Mouse (Mus musculus) 416B (cell line): ENCODE data around the gene Jarid2.
"Not testable (repeated sequence)": the region's sequence is repeated elsewhere in the genome, so short reads cannot be mapped to it uniquely, and the experiment has no call there.

Source experiments
- DNase-seq: peaks from one replicate; pipeline ENCODE4 v3.0.0; 2011; ENCODE audit warnings: low read depth

Gene Jarid2

DNA sequence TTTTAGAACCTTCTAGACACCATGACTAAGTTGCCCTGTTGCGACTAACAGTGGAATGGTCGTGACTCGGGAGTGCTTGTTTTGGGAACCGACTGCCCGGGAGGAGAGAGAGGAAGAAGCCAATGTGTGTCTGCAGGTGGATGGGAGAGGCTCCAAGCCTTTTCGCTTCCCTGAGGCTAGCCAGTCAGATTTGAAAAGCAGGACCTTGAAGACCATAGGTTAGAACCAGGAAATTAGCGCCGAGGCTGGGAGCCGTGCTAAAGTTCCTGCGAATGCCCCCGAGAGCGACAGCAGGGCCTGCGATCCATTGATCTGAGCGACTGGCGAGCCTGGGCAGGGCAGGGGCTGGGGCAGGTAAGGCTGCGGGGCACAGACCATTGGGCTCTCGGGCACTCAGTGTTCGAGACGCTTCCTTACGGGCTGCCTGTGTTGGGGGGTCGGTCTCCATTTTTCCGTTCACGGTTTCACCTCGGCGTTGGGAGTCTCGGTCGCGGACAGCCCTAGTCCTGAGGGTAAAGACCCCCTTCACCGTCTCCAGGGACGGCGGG is at the start of gene Jarid2:
Gene Jarid2 (plus strand): TSS at position 51 of the 548 bp plus-strand sequence.
- DNase-seq = peak; percentile 62

DNA sequence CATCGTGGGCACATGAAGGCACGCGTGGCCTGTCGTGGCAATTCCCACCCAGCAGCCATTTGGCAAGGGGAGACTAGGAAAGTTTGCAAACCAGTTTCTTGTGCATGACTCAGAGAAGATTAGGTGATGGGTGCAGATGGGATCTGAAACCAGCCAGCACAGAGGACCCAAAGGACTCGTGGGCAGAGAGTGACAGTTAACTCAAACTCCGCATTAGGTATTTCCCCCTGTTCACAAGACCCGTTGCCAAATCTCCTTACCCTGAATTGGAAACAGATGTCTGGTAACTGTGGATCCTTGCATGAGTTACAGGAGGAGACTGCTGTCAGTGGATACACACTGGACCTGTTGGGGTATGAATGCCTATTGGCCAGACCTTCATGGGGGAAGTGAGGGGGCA is 48.2 kb upstream of the Jarid2 start:
- DNase-seq = no peak

DNA sequence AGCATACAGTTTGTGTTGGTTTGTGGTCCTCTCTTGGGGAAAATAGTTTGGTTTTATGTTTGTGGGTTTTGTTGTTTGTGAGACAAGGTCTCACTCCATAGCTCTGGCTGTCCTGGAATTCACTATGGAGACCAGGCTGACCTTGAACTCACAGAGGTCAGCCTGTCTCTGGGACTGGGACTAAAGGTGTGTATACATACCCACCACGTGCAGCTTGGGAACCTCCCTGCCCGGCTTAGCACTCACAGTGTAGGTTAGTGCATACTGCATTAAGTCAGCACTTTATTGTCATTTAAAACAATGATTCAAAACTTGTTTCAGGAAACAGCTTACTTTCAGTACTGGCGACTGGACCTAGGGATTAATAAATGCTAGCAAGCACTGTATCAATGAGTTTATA is 41.1 kb upstream of the Jarid2 start:
- no peak for DNase-seq

DNA sequence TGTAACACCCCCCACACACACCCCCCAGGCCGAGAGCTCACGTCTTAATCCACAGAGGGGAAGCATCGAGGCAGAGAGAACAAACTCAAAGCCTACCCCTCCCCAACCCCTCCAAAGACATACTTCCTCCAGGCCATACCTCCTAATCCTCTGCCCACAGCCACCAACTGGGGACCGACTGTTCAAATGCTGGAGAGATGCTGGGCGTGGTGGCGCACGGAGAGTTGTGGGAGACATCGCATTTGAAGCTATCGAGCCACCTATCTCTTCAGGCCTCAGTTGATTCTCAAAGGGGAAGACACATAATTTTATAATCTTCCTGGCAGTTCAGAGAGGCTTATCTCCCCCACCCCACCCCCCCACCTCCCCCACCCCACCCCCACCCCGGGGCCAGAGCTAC is 31.6 kb upstream of the Jarid2 start:
- no peak for DNase-seq

DNA sequence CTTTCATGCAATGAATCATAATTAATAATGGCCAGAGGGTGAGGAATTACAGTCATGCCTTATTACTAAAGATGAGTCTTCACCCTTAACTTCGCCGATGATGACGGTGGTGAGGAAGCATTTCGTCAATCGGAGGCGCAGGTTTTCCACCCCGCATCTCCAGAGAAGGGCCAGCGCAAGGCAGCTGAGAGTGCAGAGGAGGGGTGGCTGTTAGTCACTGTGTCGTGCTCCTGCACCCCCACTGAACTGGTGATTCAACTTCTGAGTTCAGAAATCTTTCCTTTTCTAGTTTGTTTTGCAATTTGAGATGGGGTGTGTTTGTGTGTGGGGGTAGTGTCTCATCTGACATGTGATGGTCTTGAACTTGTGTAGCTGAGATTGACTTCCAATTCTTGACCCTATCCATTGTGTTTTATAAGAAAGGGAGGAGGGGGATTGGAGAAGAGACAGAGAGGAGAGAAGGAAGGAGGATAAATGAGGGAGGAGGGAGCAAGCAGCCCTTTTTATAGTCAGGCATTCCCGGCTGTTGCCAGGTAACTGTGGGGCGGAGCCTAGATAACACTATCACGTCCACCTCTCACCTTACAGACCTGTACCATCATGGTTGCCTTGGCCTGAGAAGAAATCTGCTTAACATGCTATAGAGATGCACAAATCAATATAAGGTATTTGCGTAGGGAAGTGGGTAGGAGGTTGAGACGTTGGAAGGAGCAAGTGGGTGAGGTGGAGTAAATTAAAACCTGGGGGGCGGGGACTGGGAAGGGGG is 25.1 kb upstream of the Jarid2 start:
- DNase-seq = no peak

DNA sequence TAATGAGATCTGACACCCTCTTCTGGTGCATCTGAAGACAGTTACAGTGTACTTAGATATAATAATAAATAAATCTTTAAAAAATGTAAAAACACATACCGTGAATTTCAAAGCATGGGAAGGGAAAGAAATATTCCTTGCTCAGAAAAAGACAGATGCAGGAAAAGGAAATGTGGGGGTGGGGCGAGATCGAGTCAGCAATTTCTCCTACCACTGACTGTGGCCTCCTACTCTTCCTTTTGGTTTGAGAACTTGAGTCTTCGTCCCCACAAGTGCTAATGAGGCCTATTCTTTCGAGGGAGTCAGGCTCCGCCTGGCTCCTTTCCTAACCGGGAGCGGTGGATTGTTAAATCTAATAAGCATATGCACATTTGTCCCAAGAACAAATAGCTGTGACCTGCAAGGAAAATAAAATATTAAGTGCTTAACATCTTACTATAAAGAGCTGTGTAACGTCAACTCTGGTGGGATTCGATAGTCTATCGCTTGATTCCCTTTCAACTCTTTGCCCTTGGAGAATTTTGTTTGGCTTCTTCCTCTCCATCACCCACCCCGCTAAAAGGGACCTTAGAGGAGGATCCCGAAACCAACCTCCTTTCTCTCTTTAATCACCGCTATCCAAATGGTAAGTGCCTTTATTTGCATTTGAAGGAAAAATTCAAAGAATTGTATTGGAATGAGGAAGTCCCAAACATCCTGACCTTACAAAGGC is 24.1 kb upstream of the Jarid2 start:
- no peak for DNase-seq

DNA sequence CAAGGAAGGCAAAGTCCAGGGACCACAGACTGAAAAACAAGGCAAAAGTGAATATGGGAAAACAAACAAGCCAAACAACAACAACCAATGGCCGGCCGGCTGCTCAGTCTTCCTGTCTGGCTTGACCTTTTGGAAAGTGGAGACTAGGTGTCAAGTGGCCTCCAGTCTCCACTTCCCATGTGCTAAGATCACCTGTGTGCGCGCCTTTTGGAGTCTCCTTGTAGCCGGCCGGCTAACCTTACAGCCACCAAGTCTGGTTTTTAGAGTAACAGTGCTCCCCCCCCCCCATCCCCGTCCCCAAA is 23.6 kb upstream of the Jarid2 start:
- DNase-seq = no peak

DNA sequence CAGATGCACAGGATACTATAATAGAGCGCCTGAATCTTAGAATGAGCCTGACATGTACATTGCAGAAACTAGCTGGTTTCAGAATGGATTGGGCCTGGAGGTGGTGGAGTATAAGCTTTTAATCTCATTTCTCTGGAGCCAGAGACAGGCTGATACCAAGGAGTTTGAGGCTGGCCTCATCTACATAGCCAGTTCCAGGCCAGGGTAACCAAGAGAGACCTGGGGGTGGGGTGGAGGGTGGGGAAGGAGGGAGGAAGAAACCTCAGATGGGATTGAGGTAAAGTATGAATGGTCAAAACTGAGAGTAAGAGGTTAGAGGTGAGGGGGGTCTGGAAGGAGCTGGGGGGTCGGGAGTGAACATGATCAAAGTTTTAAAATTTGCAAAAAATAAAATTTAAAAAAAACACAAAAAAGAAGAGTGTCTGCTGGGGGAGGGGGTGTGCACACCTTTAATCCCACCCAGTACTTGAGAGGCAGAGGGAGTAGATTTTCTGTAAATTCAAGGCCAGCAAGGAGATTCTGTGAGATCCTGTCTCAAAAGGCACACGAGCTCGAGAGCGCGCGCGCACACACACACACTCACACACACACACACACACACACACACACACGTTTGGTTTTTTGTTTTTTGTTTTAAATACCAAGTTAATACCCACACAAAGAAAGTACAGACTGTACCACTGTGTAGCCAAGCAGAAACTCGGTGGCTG is 22.9 kb upstream of the Jarid2 start:
- no peak for DNase-seq

DNA sequence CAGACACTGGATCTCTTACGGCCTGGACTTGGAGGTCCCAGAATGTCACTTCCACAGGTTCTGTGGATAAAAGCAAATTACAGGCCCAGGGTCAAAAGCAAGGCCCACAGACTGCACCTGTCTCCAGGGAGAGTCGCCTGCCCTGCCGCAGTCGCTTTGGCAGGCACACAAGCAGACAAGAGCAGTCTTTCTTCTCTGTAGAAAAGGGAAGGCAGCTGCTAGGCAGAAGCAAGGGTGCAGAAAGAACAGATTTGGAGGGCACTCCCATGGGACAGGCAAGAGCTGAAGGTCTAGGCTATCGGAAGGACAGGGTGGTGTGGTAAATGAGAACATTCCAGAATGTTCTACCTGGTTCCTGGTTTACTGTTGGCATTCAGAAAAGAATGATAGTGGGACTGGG is 22.1 kb upstream of the Jarid2 start:
- no peak for DNase-seq

DNA sequence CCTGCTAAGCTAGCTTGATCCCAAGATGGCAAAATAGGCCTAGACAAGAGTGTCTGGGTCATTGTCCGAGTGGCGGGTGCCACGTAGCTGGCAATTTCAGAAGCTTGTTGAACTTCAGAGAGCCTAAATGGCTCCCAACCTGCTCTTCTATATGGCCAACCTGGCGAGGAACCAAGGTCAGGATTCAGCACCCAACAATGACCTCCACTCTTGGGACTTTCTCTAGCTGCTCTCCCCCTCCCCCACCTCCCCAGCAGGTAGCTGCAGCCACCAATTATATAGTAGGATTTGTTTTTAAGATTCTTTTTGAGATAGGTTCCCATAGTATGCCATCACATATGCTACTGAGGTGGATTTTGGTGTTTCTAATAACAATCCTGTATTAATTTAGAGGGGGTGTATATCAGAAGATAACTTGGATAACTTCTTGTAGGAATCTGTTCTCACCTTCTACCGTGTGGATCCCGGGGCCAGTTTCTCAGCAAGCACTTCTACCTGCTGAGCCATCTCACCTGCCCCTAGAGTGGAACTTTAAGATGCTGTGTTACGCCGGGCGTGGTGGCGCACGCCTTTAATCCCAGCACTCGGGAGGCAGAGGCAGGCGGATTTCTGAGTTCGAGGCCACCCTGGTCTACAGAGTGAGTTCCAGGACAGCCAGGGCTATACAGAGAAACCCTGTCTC is 20.8 kb upstream of the Jarid2 start:
- no peak for DNase-seq

DNA sequence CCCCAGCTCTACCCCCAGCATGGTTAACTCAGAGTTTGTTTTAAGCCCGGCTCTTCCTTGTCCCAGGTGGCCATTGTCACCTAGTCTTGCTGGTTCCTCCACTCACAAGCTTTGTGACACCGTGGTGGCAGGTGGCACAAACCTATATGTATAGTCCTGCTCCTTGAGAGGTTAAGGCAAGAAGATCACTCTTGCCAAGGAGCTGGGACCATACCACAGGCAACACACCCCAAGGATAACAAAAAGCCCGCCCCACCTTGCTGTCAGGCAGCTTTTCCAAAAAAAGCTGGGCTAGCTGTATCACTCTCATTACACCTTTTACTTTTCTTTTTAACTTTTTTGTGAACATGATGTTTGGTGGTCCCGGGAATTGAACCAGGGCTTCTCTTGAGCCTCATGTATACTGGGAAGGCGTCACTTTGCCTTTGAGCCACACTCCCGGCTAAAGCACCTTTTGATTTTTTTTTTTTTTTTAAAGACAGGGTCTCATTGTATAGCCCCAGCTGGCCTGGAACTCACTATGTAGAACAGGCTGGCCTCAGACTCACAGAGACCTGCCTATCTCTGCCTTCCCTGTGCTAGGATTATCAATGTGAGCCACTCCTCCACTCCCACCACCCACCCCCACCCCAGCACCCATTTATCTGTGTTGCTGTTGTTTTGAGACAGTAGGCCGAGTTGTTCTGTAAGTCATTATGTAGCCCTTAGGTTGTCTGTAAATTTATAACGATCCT is 19.4 kb upstream of the Jarid2 start:
- no peak for DNase-seq

DNA sequence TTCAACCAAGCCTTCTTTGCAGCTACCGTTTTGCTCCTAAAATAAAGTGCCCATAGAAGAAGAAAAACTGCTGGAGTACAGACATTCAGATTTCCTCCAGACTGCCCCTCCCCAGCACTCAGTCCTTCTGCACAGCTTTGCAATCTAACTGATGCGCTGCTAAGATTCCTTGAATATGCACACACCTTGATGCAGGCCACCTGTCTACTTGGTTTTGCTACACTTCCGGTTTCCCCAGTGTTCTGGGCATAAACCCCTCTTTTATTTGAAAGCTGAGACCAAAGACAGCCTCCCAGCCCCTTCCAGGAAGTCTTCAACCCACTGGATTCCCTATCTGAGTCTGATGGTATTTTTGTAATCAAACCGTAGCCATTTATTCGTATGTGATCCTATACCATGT is 18.2 kb upstream of the Jarid2 start:
- DNase-seq = no peak

DNA sequence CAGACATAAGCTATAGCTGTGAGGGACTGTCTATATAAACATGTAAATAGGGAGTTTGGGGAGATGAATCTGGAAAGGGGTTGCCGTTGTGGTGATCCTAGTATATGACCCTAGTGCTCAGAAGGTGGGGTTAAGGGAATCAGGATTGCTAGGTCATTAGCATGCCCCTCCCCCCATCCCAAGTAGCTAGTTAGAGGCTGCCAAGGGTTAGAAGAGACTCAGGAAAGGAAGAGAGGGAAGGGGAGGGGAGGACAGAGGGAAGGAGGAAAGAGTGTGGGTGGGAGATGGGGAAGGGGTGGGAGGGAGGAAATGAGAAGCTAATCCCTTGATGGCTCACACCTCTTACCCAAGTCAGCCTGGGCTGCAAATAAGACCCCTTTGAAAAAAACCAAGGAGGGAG is 17.4 kb upstream of the Jarid2 start:
- no peak for DNase-seq

DNA sequence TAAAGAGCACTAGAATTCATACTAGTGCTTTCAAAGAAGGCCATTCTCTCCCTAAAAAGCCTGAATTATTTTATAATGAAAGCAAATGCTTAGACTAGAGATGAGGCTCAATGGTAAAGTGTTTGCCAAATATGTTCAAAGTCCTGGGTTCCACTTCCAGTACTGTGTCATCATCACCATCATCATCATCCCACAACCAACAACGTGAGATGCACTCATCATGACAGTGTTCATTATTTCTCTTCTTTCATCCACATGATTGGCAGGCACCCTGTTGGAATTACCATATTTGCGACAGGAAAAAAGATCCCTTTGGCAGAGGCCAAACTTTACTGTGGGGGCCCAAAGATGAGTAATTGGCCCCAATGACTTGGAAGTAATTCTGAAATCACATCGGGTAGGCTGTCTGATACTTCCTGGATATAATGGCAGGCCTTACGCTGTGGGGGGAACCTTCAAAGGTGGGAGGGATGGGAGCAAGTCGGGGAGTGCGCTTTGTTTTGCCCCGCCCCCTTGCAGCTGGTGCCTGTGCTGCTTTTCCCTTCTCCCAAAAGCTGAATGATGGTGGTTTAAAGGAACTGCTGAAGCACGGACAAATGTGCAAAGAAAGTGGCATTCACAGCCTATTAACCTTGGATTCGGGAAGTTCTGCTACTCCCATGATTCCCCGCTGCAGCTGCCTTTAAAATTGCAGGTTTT is 13.9 kb upstream of the Jarid2 start:
- no peak for DNase-seq

DNA sequence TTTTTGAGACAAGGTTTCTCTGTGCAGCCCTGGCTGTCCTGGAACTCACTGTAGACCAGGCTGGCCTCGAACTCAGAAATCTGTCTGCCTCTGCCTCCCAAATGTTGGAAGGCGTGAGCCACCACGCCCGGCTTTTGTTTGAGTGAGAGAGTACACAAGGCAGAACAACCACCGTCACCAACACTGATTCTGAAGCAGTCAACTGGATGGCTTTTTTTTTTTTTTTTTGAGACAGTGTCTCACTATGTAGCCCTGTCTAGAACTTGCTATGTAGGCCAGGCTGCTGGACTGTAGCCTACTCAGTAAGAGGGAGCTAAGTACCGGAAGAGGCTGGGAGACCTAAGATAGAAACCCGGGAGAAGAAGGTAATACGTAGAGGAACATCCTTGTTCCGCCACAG is 11.4 kb upstream of the Jarid2 start:
- DNase-seq = no peak

DNA sequence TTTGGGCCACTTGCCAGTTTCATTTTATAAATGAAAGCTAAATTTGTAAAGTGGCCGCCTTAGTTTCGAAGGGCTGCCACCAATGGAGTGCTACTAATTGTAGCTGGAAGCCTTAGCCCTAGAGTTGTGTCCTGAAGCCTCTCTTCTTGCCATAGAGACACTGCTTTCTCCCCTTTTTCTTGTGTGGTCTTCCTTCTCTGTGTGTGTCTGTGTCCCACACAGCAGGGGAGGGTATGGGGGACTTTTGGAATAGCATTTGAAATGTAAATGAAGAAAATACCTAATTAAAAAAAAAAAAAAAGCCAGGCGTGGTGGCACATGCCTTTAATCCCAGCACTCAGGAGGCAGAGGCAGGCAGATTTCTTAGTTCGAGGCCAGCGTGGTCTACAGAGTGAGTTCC is 10.8 kb upstream of the Jarid2 start:
- not testable (repeated sequence) for DNase-seq

DNA sequence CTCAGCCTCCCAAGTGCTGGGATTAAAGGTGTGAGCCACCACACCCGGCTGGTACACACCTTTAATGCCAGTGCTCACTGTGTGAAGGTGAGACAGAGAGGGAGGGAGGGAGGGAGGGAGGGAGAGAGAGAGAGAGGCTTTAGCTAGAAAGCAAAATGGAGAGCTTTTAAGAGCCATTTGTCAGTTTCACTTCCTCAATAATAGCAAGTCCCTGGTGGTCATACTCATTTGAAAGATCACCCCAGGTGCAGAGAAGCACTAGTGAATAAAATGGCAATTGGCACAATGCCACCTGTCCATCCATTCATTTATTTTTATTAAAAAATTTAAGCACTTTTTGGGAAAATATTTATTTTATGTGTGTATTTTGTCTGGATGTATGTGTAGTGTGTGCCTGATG is 9.2 kb upstream of the Jarid2 start:
- DNase-seq = no peak

DNA sequence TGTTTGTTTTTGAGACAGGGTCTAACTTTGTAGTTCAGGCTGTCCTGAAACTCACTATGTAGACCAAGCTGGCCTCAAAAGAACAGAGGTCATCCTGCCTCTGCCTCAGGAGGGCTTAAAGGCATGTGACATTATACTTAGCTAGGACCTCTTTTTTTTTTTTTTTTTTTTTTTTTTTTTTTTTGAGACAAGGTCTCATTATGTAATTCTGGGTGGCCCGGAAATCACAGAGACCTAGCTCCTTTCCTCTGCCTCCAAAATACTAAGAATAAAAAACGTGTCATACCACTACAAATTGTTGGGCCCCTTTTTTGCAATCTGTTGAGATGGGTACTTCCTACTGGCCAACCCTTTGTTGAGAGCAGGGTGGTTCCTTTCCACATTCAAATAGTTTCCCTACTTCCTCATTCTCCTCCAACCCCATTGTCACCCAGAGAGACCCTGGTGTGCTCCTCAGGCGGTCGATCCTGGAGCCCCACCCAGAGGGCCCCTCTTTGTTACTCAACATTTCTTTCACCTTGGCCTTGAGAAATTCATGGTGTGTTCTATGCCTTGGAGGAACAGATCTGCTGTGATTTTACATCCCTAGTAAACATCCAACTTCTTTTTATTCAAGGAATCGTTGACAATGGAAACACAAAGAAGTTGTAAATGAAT is 7.3 kb upstream of the Jarid2 start:
- DNase-seq = peak; percentile 36

DNA sequence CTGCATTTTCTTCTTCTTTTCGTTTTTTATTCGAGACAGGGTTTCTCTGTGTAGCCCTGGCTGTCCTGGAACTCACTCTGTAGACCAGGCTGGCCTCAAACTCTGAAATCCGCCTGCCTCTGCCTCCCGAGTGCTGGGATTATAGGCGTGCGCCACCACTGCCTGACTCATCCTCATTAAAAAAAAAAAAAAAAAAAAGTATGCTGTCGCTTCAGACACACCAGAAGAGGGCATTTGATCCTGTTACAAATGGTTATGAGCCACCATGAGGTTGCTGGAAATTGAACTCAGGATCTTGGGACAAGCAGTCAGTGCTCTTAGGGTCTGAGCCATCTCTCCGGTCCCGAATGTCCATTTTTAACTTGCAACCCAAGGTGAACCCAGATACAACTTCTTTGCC is 5.8 kb upstream of the Jarid2 start:
- DNase-seq = not testable (repeated sequence)

DNA sequence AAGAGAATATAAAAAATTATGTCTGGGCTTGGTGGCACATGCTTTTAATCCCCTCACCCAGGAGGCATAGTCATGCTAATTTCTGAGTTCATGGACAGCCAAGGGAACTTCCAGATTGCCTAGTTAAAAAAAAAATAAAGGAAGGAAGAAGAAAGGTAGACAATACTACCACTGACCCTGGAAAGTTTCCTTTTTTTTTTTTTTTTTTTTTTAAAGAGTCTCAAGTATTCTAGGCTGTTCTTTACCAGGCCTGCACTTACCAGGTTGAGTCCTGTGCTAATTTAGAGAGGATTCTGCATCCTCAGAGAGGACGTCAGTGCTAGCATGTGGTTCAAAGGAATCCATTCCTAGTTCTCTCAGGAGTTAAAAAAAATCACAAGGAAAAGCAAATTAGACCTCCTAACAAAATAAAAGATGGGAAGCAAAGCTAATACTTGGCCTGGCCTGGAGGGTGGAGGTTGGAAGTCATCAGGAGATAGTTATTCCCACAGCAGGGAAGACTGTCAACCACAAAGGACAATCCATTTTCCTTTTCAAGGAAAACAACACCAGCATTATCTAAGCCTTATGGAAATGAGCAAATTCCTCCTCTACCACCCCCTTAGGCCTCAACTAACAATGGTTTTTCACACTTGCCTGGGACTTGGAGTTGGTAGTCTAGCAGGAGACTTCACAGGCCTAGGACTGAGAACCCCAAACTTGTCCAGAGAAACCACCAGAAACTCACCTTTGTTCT is 961 bp upstream of the Jarid2 start:
- DNase-seq = no peak
